Mouse (Mus musculus): ENCODE results near the gene Taf10.
"Not testable (repeated sequence)": the region's sequence is repeated elsewhere in the genome, so short reads cannot be mapped to it uniquely, and the experiment has no call there.

The Taf10 gene

GRCm38 (mm10) chr7:105751491-105752433 lies 7.6 kb upstream of the Taf10 start, which contains the start of gene Tpp1:
Tpp1 (minus strand) TSS chr7:105752235.
- peak; percentile 95 to 96 for DNase-seq

GRCm38 (mm10) chr7:105747776-105748175 lies 3.6 kb upstream of the Taf10 start:
- DNase-seq, result no peak

- not testable (repeated sequence) for DNase-seq
These were observed 775 bp downstream of the Taf10 start for GRCm38 (mm10) chr7:105743246-105743925.

GRCm38 (mm10) chr7:105742539-105743215 lies 1.5 kb downstream of the Taf10 start:
- not testable (repeated sequence) for DNase-seq

- DNase-seq, result no peak
These were observed 2.2 kb downstream of the Taf10 start for GRCm38 (mm10) chr7:105741978-105742377.

GRCm38 (mm10) chr7:105740851-105741250 lies 3.3 kb downstream of the Taf10 start:
- DNase-seq, result no peak

GRCm38 (mm10) chr7:105740089-105740795 lies 3.9 kb downstream of the Taf10 start:
- no peak for DNase-seq

- DNase-seq, result peak; percentile 59 to 70
These were observed 5.2 kb downstream of the Taf10 start for GRCm38 (mm10) chr7:105738948-105739347.

GRCm38 (mm10) chr7:105738286-105738685 lies 5.9 kb downstream of the Taf10 start:
- no peak for DNase-seq

GRCm38 (mm10) chr7:105737648-105738047 lies 6.5 kb downstream of the Taf10 start:
- no peak for DNase-seq

GRCm38 (mm10) chr7:105736911-105737521 lies 7.1 kb downstream of the Taf10 start, which contains the start of gene Rrp8:
Rrp8 (minus strand) TSS chr7:105737385.
- peak in 1 of 2 experiments; percentile 43 for DNase-seq

- peak; percentile 95 for DNase-seq
These were observed 7.8 kb downstream of the Taf10 start, which contains the start of gene Ilk for GRCm38 (mm10) chr7:105736264-105736901. Ilk (plus strand) TSS chr7:105736592.

GRCm38 (mm10) chr7:105735464-105735863 lies 8.7 kb downstream of the Taf10 start:
- DNase-seq, result not testable (repeated sequence)

GRCm38 (mm10) chr7:105734826-105735225 lies 9.3 kb downstream of the Taf10 start:
- no peak for DNase-seq

- no peak for DNase-seq
These were observed 10.3 kb downstream of the Taf10 start for GRCm38 (mm10) chr7:105733836-105734235.

GRCm38 (mm10) chr7:105728701-105729428 lies 15.3 kb downstream of the Taf10 start:
- no peak for DNase-seq

GRCm38 (mm10) chr7:105726980-105727325 lies 17.2 kb downstream of the Taf10 start:
- DNase-seq, result no peak

- DNase-seq, result peak; percentile 60 to 61
These were observed 17.8 kb downstream of the Taf10 start for GRCm38 (mm10) chr7:105726144-105726979.

GRCm38 (mm10) chr7:105721916-105722315 lies 22.2 kb downstream of the Taf10 start:
- DNase-seq, result no peak

GRCm38 (mm10) chr7:105715366-105715765 lies 28.8 kb downstream of the Taf10 start:
- no peak for DNase-seq
